Mouse (Mus musculus): Measurements from ENCODE around the gene Nr1d2. TPM values are rescaled to one million over a fixed set of nuclear protein-coding genes. Genes with fewer than 3 reads are reported as not detected.
"Not testable (repeated sequence)": the region's sequence is repeated elsewhere in the genome, so short reads cannot be mapped to it uniquely, and the experiment has no call there.

The Nr1d2 gene
- total RNA-seq, 2 experiments from 2014 or later = 48.1 to 57.4 TPM

DNA sequence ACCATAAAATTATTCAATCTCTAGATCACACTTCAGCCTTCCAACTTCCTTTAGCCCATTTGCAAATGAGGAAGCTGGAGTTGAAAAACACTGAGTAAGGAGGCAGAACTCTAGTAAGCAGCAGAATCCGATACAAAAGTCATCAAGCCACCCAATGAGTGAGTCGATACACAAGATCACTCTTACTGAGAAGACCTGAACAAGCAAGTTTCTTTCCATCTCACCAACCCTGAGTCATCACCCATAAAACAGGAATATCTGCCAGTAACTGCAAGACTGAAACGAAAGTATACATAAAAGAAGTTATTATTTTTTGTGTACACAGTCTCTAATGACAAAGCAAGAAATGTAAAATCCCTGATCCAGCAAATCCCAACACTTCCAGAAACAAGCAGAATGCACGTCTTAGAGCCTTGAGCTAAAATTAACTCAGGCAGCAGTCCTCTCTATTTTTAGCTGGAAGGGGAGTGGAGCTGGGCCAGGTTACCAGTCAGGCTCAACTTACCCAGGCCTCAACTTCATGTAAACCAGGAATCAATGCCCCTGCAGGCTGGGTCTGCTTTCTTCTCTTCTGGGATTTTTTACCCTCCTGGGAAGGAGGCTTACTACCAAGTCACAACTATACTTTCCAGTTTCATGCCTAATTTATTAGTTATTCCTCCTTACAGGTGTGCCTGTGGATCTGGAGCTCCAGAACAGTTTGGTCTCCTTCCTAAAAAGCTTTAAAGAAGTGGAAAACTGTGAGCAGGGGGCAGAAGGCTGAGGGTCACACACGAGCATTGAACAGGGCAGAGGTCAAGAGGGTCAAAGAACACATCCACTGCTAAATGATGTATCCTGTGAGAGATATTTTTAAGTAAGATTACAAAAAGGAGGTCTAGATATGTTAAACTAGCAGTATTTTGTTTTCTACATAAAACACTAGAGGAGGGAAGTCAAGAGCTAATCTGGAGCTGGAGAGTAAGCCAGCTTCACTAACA, 4.7 kb downstream of the Nr1d2 start:
- DNase-seq (ENCODE audit: low spot score in 2 of 2) = no peak

DNA sequence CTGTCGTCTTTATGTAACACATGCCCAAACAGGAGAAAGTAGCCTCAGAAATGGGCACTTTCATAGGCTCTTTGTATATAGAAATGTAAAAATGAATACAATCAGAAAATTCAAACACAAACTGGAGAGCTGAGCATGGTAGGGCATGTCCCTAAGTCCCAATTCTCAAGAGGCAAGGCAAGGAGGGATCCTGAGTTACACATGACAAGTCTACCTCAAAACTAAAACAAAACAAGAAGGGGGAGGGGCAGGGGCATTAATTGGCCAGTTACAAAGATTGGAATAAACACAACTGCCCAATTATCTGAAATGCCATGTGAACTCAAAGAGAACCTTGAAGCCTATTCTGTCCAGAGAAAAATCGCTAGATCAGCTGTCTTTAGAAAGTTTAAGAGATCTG, 5.9 kb downstream of the Nr1d2 start:
- no peak for DNase-seq (ENCODE audit: low spot score in 2 of 2)

DNA sequence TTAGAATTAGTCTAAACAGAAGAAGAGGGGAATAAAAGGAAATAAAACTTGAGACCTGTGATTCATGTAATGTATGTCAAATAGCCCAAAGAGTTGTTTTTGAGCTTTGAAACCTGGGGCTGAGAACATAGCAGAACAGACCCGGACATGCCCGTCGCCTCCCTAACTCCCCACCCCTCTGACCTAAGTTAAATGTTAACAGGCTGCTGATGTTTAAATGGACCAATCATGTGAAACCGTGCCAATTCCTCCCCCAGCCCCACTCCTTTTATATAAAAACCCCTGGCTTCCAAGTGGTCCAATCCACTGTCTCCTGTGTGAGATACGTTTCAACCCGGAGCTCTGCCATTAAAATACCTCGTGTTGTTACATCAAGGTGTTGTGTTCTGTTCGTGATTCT, 7.1 kb downstream of the Nr1d2 start:
- not testable (repeated sequence) for DNase-seq (ENCODE audit: low spot score in 2 of 2)

DNA sequence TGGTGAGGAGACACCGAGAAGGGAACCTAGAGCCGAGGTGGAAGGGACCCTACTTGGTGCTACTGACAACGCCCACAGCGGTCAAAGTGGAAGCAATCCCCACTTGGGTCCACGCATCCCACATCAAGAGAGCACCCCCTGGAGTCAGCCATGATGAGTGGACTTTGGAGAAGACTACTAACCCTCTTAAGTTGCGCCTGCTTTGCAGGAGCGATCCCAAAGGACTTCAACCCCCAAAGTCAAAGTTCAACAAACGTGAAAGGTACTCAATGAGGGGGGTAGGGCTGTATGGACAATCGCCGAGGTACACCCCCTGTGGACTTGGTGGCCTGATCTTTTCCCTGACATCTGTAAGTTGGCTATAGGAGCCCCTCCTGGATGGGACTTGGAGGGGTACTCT, 9.2 kb downstream of the Nr1d2 start:
- not testable (repeated sequence) for DNase-seq (ENCODE audit: low spot score in 2 of 2)

DNA sequence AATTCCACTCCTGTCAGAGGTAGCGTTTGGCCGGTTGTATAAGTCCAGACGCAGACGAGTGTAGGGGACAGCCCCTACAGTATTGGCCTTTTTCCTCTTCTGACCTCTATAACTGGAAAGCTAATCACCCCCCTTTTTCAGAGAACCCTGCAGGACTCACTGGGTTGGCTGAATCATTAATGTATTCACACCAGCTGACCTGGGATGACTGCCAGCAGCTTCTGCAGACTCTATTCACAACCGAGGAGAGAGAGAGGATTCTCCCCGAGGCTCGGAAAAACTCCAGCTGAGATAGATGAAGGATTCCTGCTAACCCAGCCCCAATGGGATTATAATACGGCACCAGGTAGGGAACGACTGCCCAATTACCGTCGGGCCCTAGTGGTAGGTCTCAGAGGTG, 12.7 kb downstream of the Nr1d2 start:
- DNase-seq (ENCODE audit: low spot score in 2 of 2) = not testable (repeated sequence)

DNA sequence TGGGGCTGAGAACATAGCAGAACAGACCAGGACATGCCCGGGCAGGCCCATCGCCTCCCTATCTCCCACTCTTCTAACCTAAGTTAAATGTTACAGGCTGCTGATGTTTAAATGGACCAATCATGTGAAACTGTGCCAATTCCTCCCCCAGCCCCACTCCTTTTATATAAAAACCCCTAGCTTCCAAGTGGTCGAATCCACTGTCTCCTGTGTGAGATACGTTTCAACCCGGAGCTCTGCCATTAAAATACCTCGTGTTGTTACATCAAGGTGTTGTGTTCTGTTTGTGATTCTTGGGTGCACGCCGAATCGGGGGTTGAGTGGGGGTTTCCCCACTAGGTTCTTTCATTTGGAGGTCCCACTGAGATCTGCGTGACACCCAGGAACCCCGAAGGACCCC, 13.5 kb downstream of the Nr1d2 start:
- DNase-seq (ENCODE audit: low spot score in 2 of 2) = not testable (repeated sequence)

DNA sequence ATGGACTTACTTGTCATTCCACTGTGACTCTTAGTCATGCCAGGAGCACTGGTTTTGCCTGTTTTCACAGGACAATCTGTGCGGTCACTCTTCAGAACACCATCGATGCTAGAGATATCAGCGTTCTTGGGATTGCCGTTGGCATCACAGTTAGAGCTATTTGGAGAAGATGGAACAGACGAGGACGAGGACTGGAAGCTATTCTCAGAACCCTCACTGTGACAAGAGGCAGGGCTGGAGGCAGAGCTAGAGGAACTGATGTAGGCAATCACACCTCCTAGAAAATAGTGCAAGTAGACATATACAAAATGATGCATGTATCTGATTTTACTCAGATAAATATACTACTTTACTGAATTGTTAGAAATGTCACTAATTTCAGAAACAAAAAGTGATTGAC, 16.9 kb downstream of the Nr1d2 start:
- no peak for DNase-seq (ENCODE audit: low spot score in 2 of 2)

DNA sequence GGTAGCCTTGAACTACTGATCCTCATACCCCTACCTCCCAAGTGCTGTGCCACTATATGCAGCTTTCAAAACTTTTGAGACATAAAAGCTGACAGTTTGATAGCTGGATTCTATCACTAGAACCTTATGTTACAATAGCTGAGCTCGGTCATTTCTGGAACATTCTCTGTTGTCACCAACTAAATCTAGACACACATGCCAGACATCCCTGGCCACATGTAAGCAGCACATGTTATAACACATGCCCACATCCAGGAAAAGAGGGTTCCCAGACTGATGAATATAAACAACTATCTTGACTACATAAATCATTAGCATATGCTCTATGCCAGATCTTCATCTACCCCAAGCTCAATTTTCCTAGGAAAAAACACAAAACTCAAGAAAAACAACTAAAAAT, 21.8 kb downstream of the Nr1d2 start:
- DNase-seq (ENCODE audit: low spot score in 2 of 2) = no peak

- DNase-seq (ENCODE audit: low spot score in 2 of 2) = no peak
These were observed 22.5 kb downstream of the Nr1d2 start for GRCm38 (mm10) chr14:18216428-18216827.

GRCm38 (mm10) chr14:18210795-18211194, 28.1 kb downstream of the Nr1d2 start:
- no peak for DNase-seq (ENCODE audit: low spot score in 2 of 2)

GRCm38 (mm10) chr14:18204315-18204714, 34.6 kb downstream of the Nr1d2 start:
- DNase-seq (ENCODE audit: low spot score in 2 of 2) = not testable (repeated sequence)

DNA sequence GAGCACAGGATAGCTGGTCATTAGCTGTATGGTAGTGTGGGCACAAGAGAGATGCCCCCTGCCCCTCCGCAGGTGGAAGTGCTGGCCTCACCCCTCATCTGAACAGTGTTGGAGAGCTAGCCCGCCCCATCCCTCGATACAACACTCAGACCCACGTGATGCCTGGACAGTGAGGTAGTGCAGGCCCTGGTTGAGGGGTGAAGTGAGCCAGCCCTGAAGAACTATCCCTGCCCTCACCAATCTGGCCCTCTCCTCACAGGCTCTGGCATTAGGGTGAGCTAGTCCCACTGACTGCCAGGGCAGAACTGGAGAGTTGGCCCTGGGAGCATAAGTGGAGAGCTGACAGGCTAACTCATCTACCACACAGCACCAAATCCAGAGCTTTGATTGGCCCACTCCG, 37.5 kb downstream of the Nr1d2 start:
- DNase-seq (ENCODE audit: low spot score in 2 of 2) = no peak

DNA sequence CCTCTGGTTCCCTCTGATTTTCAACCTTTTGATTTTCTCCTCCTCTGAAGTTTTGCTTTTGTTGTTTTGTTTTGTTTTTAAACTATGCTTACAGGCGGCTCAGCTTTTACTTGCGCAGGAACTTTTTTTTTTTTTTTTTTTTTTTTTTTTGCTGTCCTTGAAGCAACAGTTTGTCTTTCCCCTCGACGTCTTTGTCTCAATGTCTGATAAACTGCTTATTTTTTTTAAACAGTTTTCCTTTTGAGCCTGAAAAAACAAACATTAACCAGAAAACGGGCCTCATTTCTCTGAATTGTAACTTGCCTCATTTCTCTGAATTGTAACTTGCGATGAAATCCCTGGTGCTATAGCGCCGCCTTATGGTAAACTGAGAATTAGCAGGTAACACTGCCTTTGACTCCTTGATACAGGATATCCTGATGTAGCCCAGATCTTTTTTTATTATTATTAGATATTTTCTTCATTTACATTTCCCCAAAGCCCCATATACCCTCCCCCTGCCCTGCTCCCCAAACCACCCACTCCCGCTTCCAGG, 52.0 kb downstream of the Nr1d2 start:
- peak; percentile 37 to 43 for DNase-seq (ENCODE audit: low spot score in 2 of 2)

- not testable (repeated sequence) for DNase-seq (ENCODE audit: low spot score in 2 of 2)
These were observed 61.4 kb downstream of the Nr1d2 start for GRCm38 (mm10) chr14:18177531-18177930.

DNA sequence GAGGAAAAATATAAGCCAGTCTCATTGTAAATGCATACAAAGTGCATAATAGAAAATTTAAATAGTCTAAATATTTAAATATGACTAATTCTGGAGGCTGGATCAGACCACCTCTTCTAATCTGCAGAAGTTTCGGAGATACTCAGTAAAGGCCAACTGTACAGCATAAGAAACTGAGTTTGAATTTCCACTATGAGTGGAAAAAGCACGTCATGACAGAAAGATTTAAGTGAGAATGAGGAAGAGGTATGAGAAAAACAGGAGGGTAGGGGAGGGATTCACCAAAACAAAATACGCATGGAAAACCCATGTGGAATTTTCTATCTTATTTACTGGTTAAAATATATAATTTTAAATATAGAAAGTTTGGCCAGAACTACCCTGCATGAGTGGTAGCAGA, 71.3 kb downstream of the Nr1d2 start:
- no peak for DNase-seq (ENCODE audit: low spot score in 2 of 2)

DNA sequence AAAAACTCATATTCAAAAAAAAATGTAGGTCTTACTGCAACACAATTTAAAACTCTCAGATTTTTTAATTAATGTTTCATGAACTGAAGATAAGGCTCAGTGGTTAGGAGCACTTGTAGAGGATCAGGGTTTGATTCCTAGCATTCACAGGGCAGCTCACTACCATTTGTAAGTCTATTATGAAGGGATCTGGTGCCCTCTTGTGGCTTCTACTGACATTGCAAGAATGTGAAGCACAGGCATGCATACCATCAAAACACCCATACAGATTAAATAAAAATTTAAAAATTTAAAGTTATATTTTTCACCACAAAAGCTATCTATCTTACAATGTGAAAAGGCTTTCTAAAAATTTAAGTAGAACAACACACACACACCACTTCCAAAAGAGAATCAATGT, 71.9 kb downstream of the Nr1d2 start:
- DNase-seq (ENCODE audit: low spot score in 2 of 2) = peak; percentile 39 to 50

Small RNAs within 50 kb of the gene (microRNA-seq; reads per million reads assigned to microRNA genes)
- 0 reads per million in 2 experiments for gene Gm44469 (ENCODE audit: borderline number of aligned reads in 2 of 2)

Other genes starting within 250 kb of the Nr1d2 start
- 10 to 100 TPM; 29.2 to 34.6 TPM for gene Nkiras1, start 32.0 kb upstream of the Nr1d2 start, total RNA-seq (2021)
- gene Rpl15, start 32.3 kb upstream of the Nr1d2 start, total RNA-seq (2021) = 100 to 1,000 TPM; 726 to 763 TPM
- 10 to 100 TPM; 75.6 to 81.0 TPM for gene Ube2e1, start 92.7 kb upstream of the Nr1d2 start, total RNA-seq (2021)